Mouse (Mus musculus): ENCODE measurements around the gene Ktn1. TPM values are rescaled to one million over a fixed set of nuclear protein-coding genes. Genes with fewer than 3 reads are reported as not detected.

Ktn1 gene
- polyA plus RNA-seq, 1 experiment: 60.7 TPM

- Histone ChIP-seq H3K27ac (ENCODE audit: insufficient read depth, low read length) (no peak overlapping the region), H3K27me3 (ENCODE audit: control insufficient read depth, insufficient read depth, low read length) (no peaks in the 10 kb centered on the region), H3K4me1 (ENCODE audit: control insufficient read depth, insufficient read depth, low read length) (no peaks in the 10 kb centered on the region), H3K4me3 (replicated peaks; ENCODE audit: insufficient read depth, low read depth, low read length) (no peak overlapping the region)
- TF ChIP-seq CTCF (IDR thresholded peaks at IDR 0.05; ENCODE audit: borderline replicate concordance, insufficient read depth, low read depth, low read length) (no peak), POLR2A (IDR thresholded peaks at IDR 0.05; ENCODE audit: borderline replicate concordance, insufficient read depth, low read length) (no peak)
- WGBS: 89% methylated on average over 5 of the region's 5 CpGs
- no peak for DNase-seq
Observed at GRCm38 (mm10) chr14:47665061-47665778, 17.0 kb downstream of the Ktn1 start.

- no peak for TF ChIP-seq CTCF (IDR thresholded peaks at IDR 0.05; ENCODE audit: borderline replicate concordance, insufficient read depth, low read depth, low read length)
- TF ChIP-seq POLR2A (IDR thresholded peaks at IDR 0.05; ENCODE audit: borderline replicate concordance, insufficient read depth, low read length): no peak
- no peak overlapping the region for H3K27ac ChIP-seq (ENCODE audit: insufficient read depth, low read length)
- no peak for DNase-seq
- H3K4me1 ChIP-seq (ENCODE audit: control insufficient read depth, insufficient read depth, low read length): no peaks in the 10 kb centered on the region
- no peaks in the 10 kb centered on the region for H3K27me3 ChIP-seq (ENCODE audit: control insufficient read depth, insufficient read depth, low read length)
- H3K4me3 ChIP-seq (replicated peaks; ENCODE audit: insufficient read depth, low read depth, low read length): no peak overlapping the region
Observed at GRCm38 (mm10) chr14:47668096-47668495, 19.8 kb downstream of the Ktn1 start.

GRCm38 (mm10) chr14:47682886-47683285, 34.6 kb downstream of the Ktn1 start:
- Histone ChIP-seq H3K4me3 (replicated peaks; ENCODE audit: insufficient read depth, low read depth, low read length) (no peak overlapping the region), H3K27me3 (ENCODE audit: control insufficient read depth, insufficient read depth, low read length) (no peaks in the 10 kb centered on the region), H3K4me1 (ENCODE audit: control insufficient read depth, insufficient read depth, low read length) (no peaks in the 10 kb centered on the region), H3K27ac (ENCODE audit: insufficient read depth, low read length) (no peak overlapping the region)
- 95% methylated on average over 10 of the region's 10 CpGs for WGBS
- DNase-seq: no peak
- TF ChIP-seq CTCF (IDR thresholded peaks at IDR 0.05; ENCODE audit: borderline replicate concordance, insufficient read depth, low read depth, low read length) (no peak), POLR2A (IDR thresholded peaks at IDR 0.05; ENCODE audit: borderline replicate concordance, insufficient read depth, low read length) (no peak)

- TF ChIP-seq POLR2A (IDR thresholded peaks at IDR 0.05; ENCODE audit: borderline replicate concordance, insufficient read depth, low read length) (no peak), CTCF (IDR thresholded peaks at IDR 0.05; ENCODE audit: borderline replicate concordance, insufficient read depth, low read depth, low read length) (no peak)
- H3K4me1 ChIP-seq (ENCODE audit: control insufficient read depth, insufficient read depth, low read length): no peaks in the 10 kb centered on the region
- no peak for DNase-seq
- no peak overlapping the region for H3K4me3 ChIP-seq (replicated peaks; ENCODE audit: insufficient read depth, low read depth, low read length)
- no peak overlapping the region for H3K27ac ChIP-seq (ENCODE audit: insufficient read depth, low read length)
- no peaks in the 10 kb centered on the region for H3K27me3 ChIP-seq (ENCODE audit: control insufficient read depth, insufficient read depth, low read length)
- WGBS: 90% methylated on average over 5 of the region's 5 CpGs
Observed at GRCm38 (mm10) chr14:47684579-47684978, 36.3 kb downstream of the Ktn1 start.

- WGBS: 57% methylated on average over 5 of the region's 5 CpGs
- H3K4me1 ChIP-seq (ENCODE audit: control insufficient read depth, insufficient read depth, low read length): no peaks in the 10 kb centered on the region
- H3K27ac ChIP-seq (ENCODE audit: insufficient read depth, low read length): no peak overlapping the region
- H3K27me3 ChIP-seq (ENCODE audit: control insufficient read depth, insufficient read depth, low read length): no peaks in the 10 kb centered on the region
- no peak for TF ChIP-seq POLR2A (IDR thresholded peaks at IDR 0.05; ENCODE audit: borderline replicate concordance, insufficient read depth, low read length)
- no peak for TF ChIP-seq CTCF (IDR thresholded peaks at IDR 0.05; ENCODE audit: borderline replicate concordance, insufficient read depth, low read depth, low read length)
- DNase-seq: no peak
- no peak overlapping the region for H3K4me3 ChIP-seq (replicated peaks; ENCODE audit: insufficient read depth, low read depth, low read length)
Observed at GRCm38 (mm10) chr14:47699126-47699525, 50.9 kb downstream of the Ktn1 start.

- Histone ChIP-seq H3K4me3 (replicated peaks; ENCODE audit: insufficient read depth, low read depth, low read length) (no peak overlapping the region), H3K27ac (ENCODE audit: insufficient read depth, low read length) (no peak overlapping the region), H3K27me3 (ENCODE audit: control insufficient read depth, insufficient read depth, low read length) (no peaks in the 10 kb centered on the region), H3K4me1 (ENCODE audit: control insufficient read depth, insufficient read depth, low read length) (no peaks in the 10 kb centered on the region)
- no peak for DNase-seq
- WGBS: 87% methylated on average over 3 of the region's 3 CpGs
- TF ChIP-seq CTCF (IDR thresholded peaks at IDR 0.05; ENCODE audit: borderline replicate concordance, insufficient read depth, low read depth, low read length) (no peak), POLR2A (IDR thresholded peaks at IDR 0.05; ENCODE audit: borderline replicate concordance, insufficient read depth, low read length) (no peak)
Observed at GRCm38 (mm10) chr14:47709546-47709945, 61.3 kb downstream of the Ktn1 start.

GRCm38 (mm10) chr14:47715771-47716170, 67.5 kb downstream of the Ktn1 start:
- Histone ChIP-seq H3K4me1 (ENCODE audit: control insufficient read depth, insufficient read depth, low read length) (no peaks in the 10 kb centered on the region), H3K4me3 (replicated peaks; ENCODE audit: insufficient read depth, low read depth, low read length) (no peak overlapping the region), H3K27me3 (ENCODE audit: control insufficient read depth, insufficient read depth, low read length) (no peaks in the 10 kb centered on the region), H3K27ac (ENCODE audit: insufficient read depth, low read length) (no peak overlapping the region)
- TF ChIP-seq CTCF (IDR thresholded peaks at IDR 0.05; ENCODE audit: borderline replicate concordance, insufficient read depth, low read depth, low read length): no peak
- no peak for TF ChIP-seq POLR2A (IDR thresholded peaks at IDR 0.05; ENCODE audit: borderline replicate concordance, insufficient read depth, low read length)
- 75% methylated on average over 3 of the region's 3 CpGs for WGBS
- DNase-seq: no peak

- TF ChIP-seq CTCF (IDR thresholded peaks at IDR 0.05; ENCODE audit: borderline replicate concordance, insufficient read depth, low read depth, low read length) (no peak), POLR2A (IDR thresholded peaks at IDR 0.05; ENCODE audit: borderline replicate concordance, insufficient read depth, low read length) (no peak)
- DNase-seq: no peak
- H3K27me3 ChIP-seq (ENCODE audit: control insufficient read depth, insufficient read depth, low read length): no peaks in the 10 kb centered on the region
- H3K4me3 ChIP-seq (replicated peaks; ENCODE audit: insufficient read depth, low read depth, low read length): no peak overlapping the region
- H3K4me1 ChIP-seq (ENCODE audit: control insufficient read depth, insufficient read depth, low read length): no peaks in the 10 kb centered on the region
- no peak overlapping the region for H3K27ac ChIP-seq (ENCODE audit: insufficient read depth, low read length)
- 92% methylated on average over 14 of the region's 14 CpGs for WGBS
Observed at GRCm38 (mm10) chr14:47717916-47718606, 69.8 kb downstream of the Ktn1 start.
